In genomic region chrX:44367280-44367645, GRCm38 (mm10) we compare ENCODE assay signal across 10 mouse cellular contexts. TPM values are rescaled to one million over a fixed set of nuclear protein-coding genes. Genes with fewer than 3 reads are reported as not detected.
DNase-seq lines count a peak whose midpoint lies in the region; ATAC-seq lines count a peak whose summit lies in the region.
"Had no signal": no experiment of that assay in that cellular context is flagged by ENCODE, and none has a peak within 500 bp of the region (broad histone marks: within the 10 kb centered on the region; RNA-seq: fewer than 3 reads in every experiment).

No protein-coding gene starts in this region.

- peak; percentile 32; the same call in 1 of the 2 replicates for ATAC-seq in forebrain, embryonic 11.5 days (replicated peaks; ENCODE audit: low FRiP score)
- ATAC-seq in limb, embryonic 11.5 days (ENCODE audit: insufficient number of reproducible peaks, low FRiP score, low TSS enrichment, low read depth): no peak
- no peak for ATAC-seq in neural tube, embryonic 15.5 days (ENCODE audit: low FRiP score)
- ATAC-seq: Patski had no signal

- WGBS in forebrain, embryonic 11.5 days: 66% methylated on average over 14 of the region's 14 CpGs
- WGBS in limb, embryonic 11.5 days: 67% methylated on average over 14 of the region's 14 CpGs
- 71% methylated on average over 14 of the region's 14 CpGs for WGBS in neural tube, embryonic 15.5 days

- no peak overlapping the region for H3K27ac ChIP-seq in forebrain, embryonic 11.5 days (ENCODE audit: low read depth, low read length)
- H3K27ac ChIP-seq in limb, embryonic 11.5 days (replicated peaks; ENCODE audit: low read depth, low read length): no peak overlapping the region
- no peak overlapping the region for H3K27ac ChIP-seq in neural tube, embryonic 15.5 days (replicated peaks)

- peak overlapping the region; percentile 54; the same call in 1 of the 2 replicates for H3K9ac ChIP-seq in forebrain, embryonic 11.5 days (ENCODE audit: low read length)
- H3K9ac ChIP-seq in limb, embryonic 11.5 days (ENCODE audit: low read length): peak overlapping the region; percentile 66; the same call in 1 of the 2 replicates
- H3K9ac ChIP-seq in neural tube, embryonic 15.5 days (replicated peaks): peak overlapping the region; percentile 47

- H3K9me3 ChIP-seq in forebrain, embryonic 11.5 days (ENCODE audit: control insufficient read depth, low read length): no peaks in the 10 kb centered on the region
- H3K9me3 ChIP-seq in limb, embryonic 11.5 days (ENCODE audit: control insufficient read depth, low read length): no peaks in the 10 kb centered on the region
- H3K9me3 ChIP-seq in neural tube, embryonic 15.5 days (replicated peaks): no peaks in the 10 kb centered on the region

- no peaks in the 10 kb centered on the region for H3K4me1 ChIP-seq in forebrain, embryonic 11.5 days (replicated peaks; ENCODE audit: control insufficient read depth, insufficient read depth, low read length)
- H3K4me1 ChIP-seq in limb, embryonic 11.5 days (ENCODE audit: control insufficient read depth, insufficient read depth, low read length): no peaks in the 10 kb centered on the region
- no peaks in the 10 kb centered on the region for H3K4me1 ChIP-seq in neural tube, embryonic 15.5 days

- peak overlapping the region; percentile 41 for H3K4me3 ChIP-seq in forebrain, embryonic 11.5 days (ENCODE audit: low read depth, low read length)
- peak overlapping the region; percentile 43 for H3K4me3 ChIP-seq in limb, embryonic 11.5 days (ENCODE audit: low read depth, low read length)
- peak overlapping the region; percentile 51 for H3K4me3 ChIP-seq in neural tube, embryonic 15.5 days (replicated peaks)

- intact Hi-C loops in gastrocnemius, postnatal 36 days (cut with DNase I): no loop called here

- DNase-seq in layer of hippocampus, postnatal 10 days (ENCODE audit: low spot score in 2 of 2): peak; percentile 2 to 13
- DNase-seq in layer of hippocampus, adult 8-10 months (ENCODE audit: low spot score in 2 of 2): no peak
- DNase-seq in forebrain, embryonic 11.5 days (ENCODE audit: low spot score): peak; percentile 35
- DNase-seq in limb, embryonic 11.5 days (ENCODE audit: low spot score): no peak
- no peak for DNase-seq in adrenal gland, adult 8-10 months
- no peak for DNase-seq in thymus, postnatal 25 days
- no peak for DNase-seq in gastrocnemius, postnatal 36 days

- no peaks in the 10 kb centered on the region for H3K36me3 ChIP-seq in forebrain, embryonic 11.5 days (ENCODE audit: control insufficient read depth, insufficient read depth, low read length)
- no peaks in the 10 kb centered on the region for H3K36me3 ChIP-seq in limb, embryonic 11.5 days (ENCODE audit: control insufficient read depth, insufficient read depth, low read length)
- H3K36me3 ChIP-seq in neural tube, embryonic 15.5 days: no peaks in the 10 kb centered on the region

- peak overlapping the region; percentile 59; the same call in 1 of the 2 replicates for H3K4me2 ChIP-seq in forebrain, embryonic 11.5 days (ENCODE audit: low read depth, low read length, severe bottlenecking)
- peak overlapping the region; percentile 53 for H3K4me2 ChIP-seq in limb, embryonic 11.5 days (ENCODE audit: low read depth, severe bottlenecking)
- H3K4me2 ChIP-seq in neural tube, embryonic 15.5 days: peak overlapping the region; percentile 70

- no peaks in the 10 kb centered on the region for H3K27me3 ChIP-seq in forebrain, embryonic 11.5 days (ENCODE audit: control insufficient read depth, insufficient read depth, low read length)
- H3K27me3 ChIP-seq in limb, embryonic 11.5 days (ENCODE audit: control insufficient read depth, insufficient read depth, low read length): no peaks in the 10 kb centered on the region
- no peaks in the 10 kb centered on the region for H3K27me3 ChIP-seq in neural tube, embryonic 15.5 days (replicated peaks)

RNA-seq across cellular contexts. Expression of gene Dcaf12l2, which starts 0.9 kb away (rescaled TPM):
- 1 to 10 TPM; 3.2 to 3.6 TPM for total RNA-seq in layer of hippocampus, postnatal 10 days (2021)
- 1 to 10 TPM in 3 of 4 experiments, under 1 TPM in 1; 0.98 to 2.0 (median 1.7) TPM for total RNA-seq in layer of hippocampus, adult 8-10 months (2022)
- polyA plus RNA-seq in forebrain, embryonic 11.5 days (2014; fragmentation: Nextera tagmentation; extraction: Ambion mirVana): 1.1 and 1.6 TPM in 2 replicates
- 2.8 and 3.2 TPM in 2 replicates for polyA plus RNA-seq in limb, embryonic 11.5 days (2014; fragmentation: Nextera tagmentation; extraction: Ambion mirVana)
- polyA plus RNA-seq in neural tube, embryonic 15.5 days (2015; fragmentation: Nextera tagmentation; extraction: Ambion mirVana): 2.1 and 2.2 TPM in 2 replicates
- total RNA-seq in adrenal gland, adult 8-10 months (2022): not detected
- total RNA-seq in gastrocnemius, postnatal 36 days (2021): not detected
- total RNA-seq: neutrophil, adult 5-6 weeks had no signal
- polyA plus RNA-seq: Patski had no signal

Comparison
In these comparisons a context has a peak if more than half of its experiments do, and no peak if none do; other contexts are left out.
1. DNase-seq: peak in layer of hippocampus, postnatal 10 days (2 of 2) and forebrain, embryonic 11.5 days (single experiment); none in layer of hippocampus, adult 8-10 months (0 of 2), limb, embryonic 11.5 days (single experiment), adrenal gland, adult 8-10 months (single experiment), thymus, postnatal 25 days (single experiment) and gastrocnemius, postnatal 36 days (0 of 2).
2. Peak in every context shown above with its lines, with median percentiles within 50 percentile points of each other: H3K4me2 ChIP-seq, H3K4me3 ChIP-seq and H3K9ac ChIP-seq.